Mouse (Mus musculus): ENCODE measurements at regions not wholly inside any gene's neighbourhood (a gene's known extent, or its start where the extent isn't known, plus 50 kb on each side); places are given as distances from the start of the nearest gene placed in this dataset.

DNA sequence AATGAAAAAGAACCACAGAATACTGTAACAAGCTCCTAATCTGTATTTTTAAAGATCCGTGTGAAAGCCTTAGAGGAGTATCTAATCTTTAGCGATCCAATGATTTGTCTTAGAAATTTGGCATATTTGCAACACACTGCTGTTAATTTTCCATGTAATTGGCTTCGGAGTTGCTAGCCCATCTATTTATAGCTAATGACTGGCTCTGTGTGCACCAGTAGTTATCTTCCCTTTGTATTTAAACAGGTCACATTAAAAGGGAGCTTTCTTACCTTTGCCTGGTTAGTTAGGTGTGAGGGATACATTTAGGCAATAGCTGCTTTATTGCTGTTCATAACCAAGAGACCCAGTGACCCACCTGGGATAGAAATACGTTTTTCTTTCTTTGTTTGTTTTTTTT is 256.3 kb upstream of the Mme start:
- TF ChIP-seq CTCF (IDR thresholded peaks at IDR 0.05; ENCODE audit: low read depth, low read length) (no peak), POLR2A (IDR thresholded peaks at IDR 0.05; ENCODE audit: insufficient read depth, low read length) (no peak), EP300 (IDR thresholded peaks at IDR 0.05; ENCODE audit: insufficient read depth, low read depth, low read length) (no peak)

All from ES-Bruce4 (cell line).